Mouse (Mus musculus) cerebellum, postnatal 10 days (tissue): ENCODE measurements around the gene Slitrk5.
"Not testable (repeated sequence)": the region's sequence is repeated elsewhere in the genome, so short reads cannot be mapped to it uniquely, and the experiment has no call there.

Experiments
- DNase-seq, 2 experiments: peaks; one replicate each; pipeline ENCODE4 v3.0.0; 2021; ENCODE audit warnings: mixed read lengths in 2 of 2

Gene Slitrk5

GRCm38 (mm10) chr14:111674664-111675147 lies at the start of gene Slitrk5:
Gene Slitrk5 (plus strand): TSS chr14:111675097.
- peak; percentile 98 to 99 for DNase-seq

GRCm38 (mm10) chr14:111672942-111673341 lies 2.0 kb upstream of the Slitrk5 start:
- DNase-seq, result peak; percentile 38 to 57

DNA sequence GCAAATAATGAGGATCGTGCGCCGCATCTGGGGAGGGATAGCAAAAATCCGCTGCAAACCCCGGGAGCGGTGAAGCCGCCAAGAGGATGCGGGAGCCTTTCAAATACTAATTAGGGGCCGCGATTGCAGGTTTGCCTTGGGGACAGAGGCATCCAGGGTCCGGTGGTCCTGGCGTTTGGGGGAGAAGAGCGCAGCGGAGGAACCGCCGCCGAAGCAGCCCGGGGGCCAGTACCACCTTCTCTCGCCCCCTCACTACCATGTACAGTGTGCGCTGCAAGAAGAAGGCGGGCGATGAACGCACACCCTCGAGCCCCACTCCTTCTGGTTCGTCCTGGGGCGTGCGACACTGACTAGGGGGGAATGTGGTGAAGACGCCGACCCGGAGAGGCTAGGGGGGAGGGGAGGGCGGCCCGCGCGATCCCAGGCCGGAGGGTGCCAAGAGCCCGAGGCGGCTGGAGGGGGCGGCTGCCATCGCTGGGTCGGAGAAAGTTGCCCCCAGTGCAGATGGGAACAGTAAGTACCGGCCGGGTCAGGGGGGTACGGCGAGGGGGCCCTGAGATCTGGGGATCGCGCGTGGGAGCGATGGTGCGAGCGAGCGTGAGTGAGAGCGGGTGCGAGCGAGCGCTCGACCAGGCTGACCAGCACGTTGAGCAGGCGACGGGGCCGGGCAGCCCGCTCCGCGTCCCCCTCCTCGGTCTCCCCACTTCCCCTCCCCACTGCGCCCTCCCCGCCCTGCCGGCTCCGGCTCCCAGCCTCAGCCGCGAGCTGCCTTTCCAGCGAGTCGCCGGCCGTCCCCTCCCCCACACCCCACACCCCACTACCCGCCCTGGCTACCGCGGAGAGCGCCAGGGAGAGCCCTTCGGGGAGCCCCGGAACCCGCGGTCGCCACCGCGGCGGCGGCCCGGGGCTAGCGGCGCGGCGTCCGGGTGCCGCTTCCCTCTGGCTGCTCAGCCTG lies 591 bp downstream of the Slitrk5 start:
- DNase-seq, result peak; percentile 85 to 91

GRCm38 (mm10) chr14:111676166-111676581 lies 1.3 kb downstream of the Slitrk5 start:
- peak; percentile 75 to 79 for DNase-seq

- peak; percentile 63 to 64 for DNase-seq
Observed at GRCm38 (mm10) chr14:111676851-111677291, 2.0 kb downstream of the Slitrk5 start.

- DNase-seq, result peak; percentile 12 to 18
Observed at GRCm38 (mm10) chr14:111677361-111678070, 2.6 kb downstream of the Slitrk5 start.

GRCm38 (mm10) chr14:111680271-111680670 lies 5.4 kb downstream of the Slitrk5 start:
- DNase-seq, result peak; percentile 55 to 59

DNA sequence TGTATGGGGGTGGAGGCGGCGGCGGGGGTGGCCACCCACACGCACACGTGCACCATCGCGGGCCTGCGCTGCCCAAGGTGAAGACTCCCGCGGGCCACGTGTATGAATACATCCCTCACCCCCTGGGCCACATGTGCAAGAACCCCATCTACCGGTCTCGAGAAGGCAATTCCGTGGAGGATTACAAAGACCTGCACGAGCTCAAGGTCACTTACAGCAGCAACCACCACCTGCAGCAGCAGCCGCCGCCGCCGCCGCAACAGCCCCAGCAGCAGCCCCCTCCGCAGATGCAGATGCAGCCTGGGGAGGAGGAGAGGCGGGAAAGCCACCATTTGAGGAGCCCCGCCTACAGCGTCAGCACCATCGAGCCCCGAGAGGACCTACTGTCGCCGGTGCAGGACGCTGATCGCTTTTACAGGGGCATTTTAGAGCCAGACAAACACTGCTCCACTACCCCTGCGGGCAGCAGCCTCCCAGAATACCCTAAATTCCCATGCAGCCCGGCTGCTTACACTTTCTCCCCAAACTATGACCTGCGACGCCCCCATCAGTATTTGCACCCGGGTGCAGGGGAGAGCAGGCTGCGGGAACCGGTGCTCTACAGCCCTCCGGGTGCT lies 6.3 kb downstream of the Slitrk5 start:
- DNase-seq, result peak; percentile 49

- peak in 1 of 2 experiments; percentile 20 for DNase-seq
Observed at GRCm38 (mm10) chr14:111681773-111682172, 6.9 kb downstream of the Slitrk5 start.

GRCm38 (mm10) chr14:111683543-111683942 lies 8.6 kb downstream of the Slitrk5 start:
- DNase-seq, result peak; percentile 7 to 30

DNA sequence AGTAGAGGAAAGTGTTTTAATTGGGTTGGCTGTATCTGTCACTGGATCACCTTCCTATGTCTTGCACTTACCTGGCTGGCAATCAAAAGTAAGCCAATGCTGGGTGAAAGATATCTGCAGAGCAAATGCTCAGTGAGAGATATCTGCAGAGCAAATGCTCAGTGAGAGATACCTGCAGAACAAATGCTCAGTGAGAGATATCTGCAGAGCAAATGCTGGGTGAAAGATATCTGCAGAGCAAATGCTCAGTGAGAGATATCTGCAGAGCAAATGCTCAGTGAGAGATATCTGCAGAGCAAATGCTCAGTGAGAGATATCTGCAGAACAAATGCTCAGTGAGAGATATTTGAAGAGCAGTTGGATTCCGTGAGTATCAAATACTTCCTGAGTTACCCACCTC lies 15.2 kb downstream of the Slitrk5 start:
- not testable (repeated sequence) for DNase-seq

GRCm38 (mm10) chr14:111729833-111730232 lies 54.9 kb downstream of the Slitrk5 start:
- no peak for DNase-seq
